In genomic region chr2:52928401-52928800, GRCm38 (mm10) we compare ENCODE assay signal across 14 mouse cellular contexts.
A peak's percentile ranks its signal among the peaks of the same experiment; 100 is the strongest.
DNase-seq lines count a peak whose midpoint lies in the region; ATAC-seq and TF ChIP-seq lines count a peak whose summit lies in the region.
"Had no signal": no experiment of that assay in that cellular context is flagged by ENCODE, and none has a peak within 500 bp of the region (broad histone marks: within the 10 kb centered on the region; RNA-seq: fewer than 3 reads in every experiment).

No protein-coding gene starts in this region.

- no peak for TF ChIP-seq CTCF in brain, embryonic 14.5 days (IDR thresholded peaks at IDR 0.05; ENCODE audit: borderline replicate concordance, extremely low read depth, insufficient read depth, insufficient read length)
- no peak for TF ChIP-seq CTCF in midbrain, postnatal 0 days (IDR thresholded peaks at IDR 0.05)

- no peak for TF ChIP-seq POLR2A in brain, embryonic 14.5 days (IDR thresholded peaks at IDR 0.05; ENCODE audit: borderline replicate concordance, extremely low read depth, insufficient read depth, insufficient read length, poor library complexity, severe bottlenecking)

- H3K4me1 ChIP-seq in hindbrain, embryonic 13.5 days (replicated peaks): peaks cover 41% of the 10 kb centered on the region
- no peaks in the 10 kb centered on the region for H3K4me1 ChIP-seq in midbrain, postnatal 0 days (ENCODE audit: insufficient read depth, low read length)
- H3K4me1 ChIP-seq: liver, embryonic 12.5 days had no signal

- no peaks in the 10 kb centered on the region for H3K9me3 ChIP-seq in hindbrain, embryonic 13.5 days
- no peaks in the 10 kb centered on the region for H3K9me3 ChIP-seq in midbrain, postnatal 0 days (ENCODE audit: low read length)
- H3K9me3 ChIP-seq: liver, embryonic 12.5 days had no signal

- ATAC-seq in hindbrain, embryonic 13.5 days (ENCODE audit: low FRiP score): no peak
- ATAC-seq in midbrain, postnatal 0 days (ENCODE audit: low FRiP score): no peak
- ATAC-seq: activated CD4-positive, CD25-positive, alpha-beta regulatory T cell, adult 4 months; liver, embryonic 12.5 days; lung, postnatal 0 days had no signal

- H3K4me3 ChIP-seq in hindbrain, embryonic 13.5 days: no peak overlapping the region
- H3K4me3 ChIP-seq in midbrain, postnatal 0 days (ENCODE audit: low read depth, low read length): no peak overlapping the region
- H3K4me3 ChIP-seq: erythroblast, embryonic 14.5 days; liver, embryonic 12.5 days had no signal

- no peaks in the 10 kb centered on the region for H3K36me3 ChIP-seq in hindbrain, embryonic 13.5 days
- no peaks in the 10 kb centered on the region for H3K36me3 ChIP-seq in midbrain, postnatal 0 days (ENCODE audit: insufficient read depth, low read length)
- H3K36me3 ChIP-seq: liver, embryonic 12.5 days had no signal

- DNase-seq in adipocyte (ENCODE audit: low spot score): peak; percentile 38
- peak; percentile 64 for DNase-seq in brain, embryonic 14.5 days (ENCODE audit: low read depth)
- DNase-seq in midbrain, postnatal 0 days (ENCODE audit: low spot score): no peak
- no peak for DNase-seq in kidney, postnatal 14 days
- DNase-seq in cerebellum, adult 18-20 months: no peak
- DNase-seq in left cerebral cortex, adult 9 months (ENCODE audit: low spot score in 2 of 2): no peak
- DNase-seq: heart, adult 11 months; heart, postnatal 14 days; kidney, adult 11 months had no signal

- peak overlapping the region; percentile 66 for H3K27ac ChIP-seq in hindbrain, embryonic 13.5 days
- H3K27ac ChIP-seq in midbrain, postnatal 0 days (ENCODE audit: low read depth, low read length): peak overlapping the region; percentile 20; the same call in 1 of the 2 replicates
- H3K27ac ChIP-seq: liver, embryonic 12.5 days had no signal

- H3K27me3 ChIP-seq in hindbrain, embryonic 13.5 days: no peaks in the 10 kb centered on the region
- no peaks in the 10 kb centered on the region for H3K27me3 ChIP-seq in midbrain, postnatal 0 days (ENCODE audit: insufficient read depth, low read length)
- H3K27me3 ChIP-seq: liver, embryonic 12.5 days had no signal

- 37% methylated on average over 3 of the region's 3 CpGs for WGBS in hindbrain, embryonic 13.5 days
- 46% methylated on average over 3 of the region's 3 CpGs for WGBS in midbrain, postnatal 0 days

- no peak overlapping the region for H3K9ac ChIP-seq in hindbrain, embryonic 13.5 days
- no peak overlapping the region for H3K9ac ChIP-seq in midbrain, postnatal 0 days (replicated peaks; ENCODE audit: low read length, poor library complexity, severe bottlenecking)
- H3K9ac ChIP-seq: liver, embryonic 12.5 days had no signal

- H3K4me2 ChIP-seq in hindbrain, embryonic 13.5 days: no peak overlapping the region
- no peak overlapping the region for H3K4me2 ChIP-seq in midbrain, postnatal 0 days (ENCODE audit: low read depth, low read length, poor library complexity, severe bottlenecking)
- H3K4me2 ChIP-seq: liver, embryonic 12.5 days had no signal

Comparison
In these comparisons a context has a peak if more than half of its experiments do, and no peak if none do; other contexts are left out.
1. DNase-seq: peak in adipocyte (single experiment) and brain, embryonic 14.5 days (single experiment); none in midbrain, postnatal 0 days (single experiment), kidney, postnatal 14 days (single experiment), cerebellum, adult 18-20 months (0 of 2) and left cerebral cortex, adult 9 months (0 of 2).